Mouse (Mus musculus) left cerebral cortex, adult 2 months (tissue): ENCODE data around the gene Endod1. TPM values are rescaled to one million over a fixed set of nuclear protein-coding genes. Genes with fewer than 3 reads are reported as not detected.

Experiments
- DNase-seq, 2 experiments: peaks; one replicate each; pipeline ENCODE4 v3.0.0; 2021 to 2022; ENCODE audit warnings: low spot score in 2 of 2, mixed read lengths in 1 of 2; ENCODE audit errors: extremely low spot score in 1 of 2
- H3K27ac ChIP-seq: fragments of 200-600 bp; 2 replicates; pipeline ENCODE4 v1.8.1; 2022
- H3K4me3 ChIP-seq: fragments of 200-600 bp; 2 replicates; pipeline ENCODE4 v1.8.1; 2022
- CTCF ChIP-seq: fragments of 200-600 bp; IDR thresholded peaks from 2 replicates; pipeline ENCODE4 v1.8.1; 2022; ENCODE audit warnings: antibody characterized with exemption, mild to moderate bottlenecking, moderate library complexity
- intact Hi-C: fragments of 180-260 bp; cut with DNase I; formaldehyde crosslinking; loops from one replicate; pipeline ENCODE4 v1.15.1; 2025
- total RNA-seq, 2 experiments: library from RNA; stranded (reverse); gene quantifications; 2 replicates each; pipeline ENCODE4 v1.2.3; 2021

The Endod1 gene
- total RNA-seq, 2 experiments from 2014 or later, result 62.1 to 62.5 TPM

DNA sequence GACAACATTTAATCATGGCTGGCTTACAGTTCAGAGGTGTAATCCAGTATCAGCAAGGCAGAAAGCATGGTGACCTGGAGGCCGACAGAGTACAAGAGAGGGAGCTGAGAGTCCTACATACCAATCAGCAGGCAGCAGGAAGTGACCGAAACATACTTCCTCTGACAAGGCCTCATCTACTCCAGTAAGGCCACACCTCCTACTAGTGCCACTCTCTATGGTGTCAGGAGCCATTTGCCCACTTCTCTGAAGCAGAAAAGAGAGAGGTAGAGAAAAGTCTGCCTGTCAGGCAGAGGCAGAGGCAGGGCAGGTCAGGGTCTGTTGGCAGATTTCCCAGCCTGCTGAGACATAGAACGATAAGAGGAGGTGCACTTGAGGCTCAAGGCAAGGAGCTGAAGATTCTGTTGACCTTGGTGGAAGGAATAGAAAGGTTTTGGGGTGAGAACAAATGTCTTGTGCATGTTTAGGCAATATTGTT lies 10.6 kb upstream of the Endod1 start:
- no peak overlapping the region for H3K4me3 ChIP-seq
- H3K27ac ChIP-seq, result no peak overlapping the region
- TF ChIP-seq CTCF, result no peak
- DNase-seq, result no peak
- intact Hi-C loops, result no loop called here

DNA sequence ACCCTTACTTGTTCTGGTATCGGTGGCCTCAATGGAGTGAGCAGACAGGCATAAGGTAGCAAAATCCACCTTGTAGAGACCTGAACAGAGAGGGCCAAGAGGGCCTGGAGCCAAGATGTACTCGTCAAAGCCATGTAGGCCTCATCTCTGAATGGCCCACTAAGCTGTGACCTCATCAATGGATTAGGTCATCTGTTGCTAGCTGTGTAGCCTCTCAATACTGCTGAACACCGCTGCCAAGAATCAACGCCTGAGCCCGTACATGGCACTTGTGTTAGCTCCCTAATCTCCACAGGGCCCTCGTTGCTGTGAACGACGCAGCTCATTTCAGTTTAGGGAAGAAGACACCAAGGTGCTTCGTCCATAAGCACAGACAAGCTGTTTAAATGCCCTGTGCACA lies 10.0 kb upstream of the Endod1 start:
- intact Hi-C loops, result no loop called here
- H3K27ac ChIP-seq, result no peak overlapping the region
- no peak for TF ChIP-seq CTCF
- DNase-seq, result no peak
- H3K4me3 ChIP-seq, result no peak overlapping the region

DNA sequence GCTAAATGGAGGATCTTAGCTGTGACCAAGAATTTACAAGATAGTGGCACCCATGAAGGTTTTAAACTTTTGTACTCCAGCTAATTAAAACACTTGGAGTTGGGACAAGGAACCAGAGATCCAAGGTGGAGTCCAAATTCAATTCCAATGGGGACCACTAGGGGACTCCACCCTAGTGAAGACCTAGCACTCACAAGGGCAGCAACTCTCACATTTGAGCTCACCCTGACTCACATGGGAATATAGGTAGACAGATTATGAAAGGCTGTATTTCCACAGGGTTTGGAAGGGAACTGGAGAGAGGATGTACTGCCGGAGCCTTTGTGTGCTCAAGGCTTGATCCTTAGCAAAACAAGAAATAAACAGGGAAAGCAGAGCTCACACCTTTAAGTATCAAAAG lies 9.0 kb upstream of the Endod1 start:
- intact Hi-C loops, result no loop called here
- Histone ChIP-seq H3K4me3 (no peak overlapping the region), H3K27ac (peak overlapping the region; percentile 53; the same call in 1 of the 2 replicates)
- peak; percentile 57 for TF ChIP-seq CTCF
- no peak for DNase-seq

DNA sequence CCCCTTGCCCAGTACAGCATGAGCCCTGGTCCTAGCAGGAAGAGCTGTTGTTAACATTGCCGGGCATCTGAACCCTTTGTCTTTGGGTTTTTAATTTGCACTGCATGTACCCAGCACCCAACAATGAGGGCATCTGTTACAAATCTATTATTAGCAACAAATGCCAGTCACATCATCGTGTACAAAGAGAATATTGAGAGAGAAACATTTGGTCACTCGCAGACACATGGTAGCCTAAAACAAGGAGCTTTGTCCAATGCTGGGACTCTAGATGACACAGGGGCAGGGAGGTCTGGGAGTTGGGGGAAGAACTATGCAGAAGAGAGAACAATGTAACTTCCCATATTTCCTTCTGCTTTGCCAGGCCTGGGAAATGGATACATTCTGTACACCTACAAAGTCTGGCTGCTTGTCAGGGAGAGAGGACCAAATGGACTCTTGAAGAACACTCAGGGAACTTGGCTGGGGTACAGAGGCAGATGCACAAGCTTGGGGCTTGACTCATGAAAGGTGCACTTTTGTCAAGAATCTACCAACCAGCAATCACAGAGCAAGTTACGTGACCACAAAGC lies 7.8 kb upstream of the Endod1 start:
- Histone ChIP-seq H3K4me3 (no peak overlapping the region), H3K27ac (no peak overlapping the region; the same call in 1 of the 2 replicates)
- intact Hi-C loops, result no loop called here
- no peak for DNase-seq
- no peak for TF ChIP-seq CTCF

DNA sequence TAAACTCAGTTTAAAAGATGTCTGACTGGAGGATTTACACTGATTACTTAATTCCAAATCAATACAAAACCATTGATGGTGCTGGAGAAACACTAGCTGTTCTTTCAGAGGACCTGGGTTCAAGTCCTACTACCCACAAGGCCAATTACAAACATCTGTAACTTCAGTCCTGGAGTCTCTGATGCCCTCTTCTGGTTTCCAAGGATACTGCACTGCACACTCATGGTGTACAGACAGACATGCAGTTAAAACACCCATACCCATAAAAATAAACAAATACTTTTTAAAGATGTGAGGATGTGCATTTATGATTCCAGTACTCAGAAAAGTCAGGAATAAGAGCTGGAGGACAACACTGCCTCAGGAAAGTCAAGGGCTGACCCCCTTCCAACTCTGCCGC lies 6.7 kb upstream of the Endod1 start:
- intact Hi-C loops, result no loop called here
- TF ChIP-seq CTCF, result peak; percentile 49
- peak overlapping the region; percentile 45; the same call in 1 of the 2 replicates for H3K27ac ChIP-seq
- DNase-seq, result no peak
- no peak overlapping the region for H3K4me3 ChIP-seq

DNA sequence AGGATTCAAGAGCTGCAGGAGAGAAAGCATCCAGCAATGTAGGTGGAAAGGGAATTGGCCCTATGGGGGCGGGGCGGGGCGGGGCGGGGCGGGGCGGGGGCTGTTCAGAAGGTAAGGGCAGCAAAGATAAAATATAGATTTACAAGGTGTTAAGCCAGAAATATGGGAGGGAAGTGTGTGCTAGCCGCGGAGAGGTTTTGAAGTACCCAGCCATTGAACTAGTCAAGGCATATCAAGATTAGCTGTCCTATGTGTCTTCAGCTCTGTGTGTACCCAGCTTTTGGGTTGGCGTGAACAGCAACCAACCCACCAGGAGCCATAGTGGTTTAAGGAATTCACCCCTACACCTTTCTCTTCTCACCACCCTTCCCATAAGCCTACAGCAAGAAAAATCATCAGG lies 5.5 kb upstream of the Endod1 start:
- intact Hi-C loops, result no loop called here
- Histone ChIP-seq H3K4me3 (no peak overlapping the region), H3K27ac (no peak overlapping the region)
- DNase-seq, result no peak
- no peak for TF ChIP-seq CTCF

DNA sequence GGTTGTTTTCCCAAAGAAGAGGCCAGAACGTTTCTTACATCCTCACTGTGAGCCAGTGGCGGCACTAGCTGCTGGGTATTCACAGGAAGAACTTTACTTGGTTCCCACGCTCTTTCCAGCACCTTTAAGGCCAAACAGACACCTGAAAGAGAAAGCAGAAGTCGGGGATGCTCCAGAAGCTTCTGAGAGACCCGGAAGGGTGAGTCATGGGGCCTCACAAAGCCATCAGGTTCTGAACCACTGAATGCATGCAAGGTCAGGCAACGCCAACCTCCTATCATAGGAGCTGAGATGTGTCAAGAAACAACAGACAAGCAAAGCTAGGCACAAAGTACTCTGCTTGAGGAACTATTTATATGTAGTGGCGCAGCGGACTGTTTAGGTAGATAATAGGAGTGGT lies 4.4 kb upstream of the Endod1 start:
- TF ChIP-seq CTCF, result no peak

DNA sequence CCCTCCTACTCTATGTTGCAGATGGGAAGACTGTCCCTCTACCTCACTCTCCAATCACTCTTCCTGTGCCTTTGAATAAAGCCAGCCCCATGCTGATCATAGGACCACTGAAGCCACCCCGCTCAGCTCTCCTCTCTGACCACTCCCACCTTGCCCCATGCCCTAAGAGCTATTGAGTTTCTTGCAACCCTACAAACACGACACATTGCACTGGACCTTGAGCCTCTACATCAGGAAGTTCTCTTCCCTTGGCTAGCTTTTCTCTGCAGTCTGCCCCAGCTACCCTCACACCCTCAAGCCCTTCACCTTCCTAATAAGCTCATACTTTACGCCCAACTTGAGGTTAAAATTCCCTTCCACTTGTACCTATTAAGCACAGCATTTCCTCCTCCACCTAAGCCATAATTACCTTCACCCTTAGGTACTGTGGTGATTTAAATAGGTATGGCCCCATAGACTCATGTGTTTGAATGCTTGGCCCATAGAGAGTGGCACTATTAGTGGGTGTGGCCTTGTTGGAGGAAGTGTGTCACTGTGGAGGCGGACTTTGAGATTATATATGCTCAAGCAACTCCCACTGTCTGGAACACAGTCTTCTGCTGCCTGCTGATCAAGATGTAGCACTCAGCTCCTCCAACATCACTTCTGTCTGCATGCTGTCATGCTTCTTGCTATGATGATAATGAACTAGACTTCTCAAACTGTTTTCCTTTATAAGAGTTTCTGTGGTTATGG lies 2.0 kb upstream of the Endod1 start:
- TF ChIP-seq CTCF, result no peak
- Histone ChIP-seq H3K4me3 (no peak overlapping the region), H3K27ac (no peak overlapping the region)
- DNase-seq, result no peak
- intact Hi-C loops, result loop anchor here (5.0 kb wide), 1 partner anchor 106 kb away; the partner anchor contains the start of gene Sesn3

More for the DNA sequence above, 4.4 kb upstream of the Endod1 start:
- Histone ChIP-seq H3K27ac (no peak overlapping the region), H3K4me3 (no peak overlapping the region)
- no peak for DNase-seq
- intact Hi-C loops, result no loop called here

DNA sequence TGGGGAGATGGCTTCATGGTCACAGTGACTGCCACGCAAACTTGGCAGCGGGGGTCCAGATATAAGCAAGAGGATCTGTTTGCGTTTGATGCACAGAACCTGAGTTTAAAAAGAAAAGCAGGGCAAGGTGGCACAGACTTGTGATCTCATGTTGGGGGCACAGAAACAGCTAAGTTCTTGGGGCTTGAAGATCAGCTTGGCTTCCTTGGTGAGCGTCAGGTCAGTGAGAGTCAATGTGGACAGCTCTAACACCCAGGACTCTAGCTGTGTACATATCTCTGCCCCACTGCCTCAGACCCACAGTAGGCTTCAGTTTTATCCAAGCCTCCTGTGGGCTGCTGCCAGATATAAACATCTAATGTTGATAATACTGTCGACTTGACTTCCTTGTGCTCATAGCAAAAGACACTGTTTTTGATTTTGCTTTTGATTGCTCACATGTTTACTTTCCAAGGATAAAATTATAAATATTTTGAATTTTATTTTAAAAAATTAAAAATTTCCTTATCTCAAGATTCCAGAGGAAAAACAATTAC lies 1.0 kb upstream of the Endod1 start:
- Histone ChIP-seq H3K27ac (0 out of 2 replicates have a peak overlapping the region, but pooled peaks have one; percentile 1), H3K4me3 (no peak overlapping the region)
- intact Hi-C loops, result loop anchor here (5.0 kb wide), 1 partner anchor 105 kb away; the partner anchor contains the start of gene Sesn3
- TF ChIP-seq CTCF, result no peak
- DNase-seq, result no peak

DNA sequence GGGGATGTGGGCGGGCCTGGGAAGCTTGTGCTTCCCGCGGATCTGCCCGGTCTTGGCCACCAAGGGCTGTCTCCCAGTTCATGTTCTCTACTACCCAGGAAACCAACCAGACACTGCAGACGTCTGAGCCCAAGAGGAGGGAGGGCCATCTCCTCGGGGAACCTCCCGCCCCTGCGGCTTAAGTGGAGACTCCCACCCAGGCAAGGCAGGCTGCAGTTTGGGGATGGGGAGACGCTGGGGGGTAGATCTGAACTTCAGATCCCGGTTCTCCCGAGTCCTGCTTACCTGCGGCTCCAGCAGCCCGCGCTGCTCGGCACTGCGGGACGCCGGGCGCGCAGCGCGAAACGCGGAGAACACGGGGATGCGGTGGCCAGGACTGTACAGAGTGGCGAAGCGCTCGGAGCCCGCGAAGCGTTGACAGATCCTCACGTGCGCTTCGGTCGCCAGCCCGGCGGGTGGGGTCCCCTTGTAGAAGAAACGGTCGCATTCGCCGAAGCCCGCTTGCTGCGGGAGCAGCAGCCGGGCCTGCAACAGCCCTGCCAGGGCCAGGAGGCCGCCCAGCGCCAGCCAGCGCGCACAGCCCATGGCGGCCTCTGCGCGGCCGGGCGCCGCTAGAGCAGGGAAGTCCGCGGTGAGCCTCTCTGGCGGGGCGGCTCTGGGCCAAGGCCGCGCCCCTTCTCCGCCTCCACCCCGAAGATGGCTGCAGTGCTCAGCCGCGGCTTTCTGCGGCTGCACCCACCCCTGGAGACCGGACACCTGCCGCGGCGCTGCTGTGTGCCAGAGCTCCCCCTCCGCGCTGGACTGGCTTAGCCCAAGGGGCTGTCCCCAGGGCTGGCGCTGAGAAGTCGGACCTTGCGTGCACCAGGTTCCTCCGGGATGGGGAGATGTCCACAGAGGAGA lies 671 bp downstream of the Endod1 start:
- Histone ChIP-seq H3K4me3 (peak overlapping the region; percentile 81), H3K27ac (peak overlapping the region; percentile 96)
- intact Hi-C loops, result loop anchor here (2.0 to 5.0 kb wide), 2 partner anchors 103 to 120 kb away; partner anchors contain the start of genes Cwc15, Kdm4d and Sesn3
- peak; percentile 19 for TF ChIP-seq CTCF
- DNase-seq, result peak; percentile 83 to 85

DNA sequence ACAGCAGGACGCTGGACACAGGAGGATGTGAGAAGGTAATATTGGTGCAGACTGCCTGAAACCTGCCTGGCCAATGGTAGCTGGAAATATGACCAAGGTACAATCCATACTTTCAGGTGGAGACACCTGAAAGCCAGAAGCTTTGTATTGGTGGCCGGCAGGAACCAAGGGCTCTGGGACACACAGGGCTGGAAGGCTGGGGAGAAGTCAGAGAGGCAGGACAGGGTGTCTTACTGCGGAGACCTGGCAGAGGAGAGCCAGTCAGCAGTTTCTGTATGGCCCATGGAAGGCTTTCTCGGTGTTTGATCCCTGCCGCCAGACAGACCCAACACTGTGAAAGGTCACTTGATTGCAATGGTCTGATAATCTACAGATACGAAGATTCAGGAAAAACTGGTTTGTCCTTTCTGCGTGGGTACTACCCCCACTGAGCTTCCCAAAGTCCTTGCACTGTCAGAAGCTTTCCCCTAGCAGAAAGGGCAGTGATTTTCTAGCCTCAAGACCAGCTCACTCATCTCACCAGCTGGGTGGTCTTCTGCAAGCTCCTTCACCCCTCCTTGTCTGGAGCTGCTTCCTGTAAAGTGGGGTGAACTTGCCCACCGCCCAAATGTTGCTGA lies 1.4 kb downstream of the Endod1 start:
- intact Hi-C loops, result loop anchor here (2.0 to 5.0 kb wide), 2 partner anchors 103 to 121 kb away; partner anchors contain the start of genes Cwc15, Kdm4d and Sesn3
- no peak for DNase-seq
- peak overlapping the region; percentile 81 for H3K4me3 ChIP-seq
- H3K27ac ChIP-seq, result peak overlapping the region; percentile 96
- TF ChIP-seq CTCF, result no peak
